Mouse (Mus musculus) liver, embryonic 15.5 days (tissue): Measurements from ENCODE around the gene Bcl9l. TPM values are rescaled to one million over a fixed set of nuclear protein-coding genes. Genes with fewer than 3 reads are reported as not detected.
A peak's percentile ranks its signal among the peaks of the same experiment; 100 is the strongest.

Experiments
- ATAC-seq: fragments of 200-750 bp; cut with Nextera tagmentation; 2 replicates; pipeline ENCODE4 v1.8.0; 2017; ENCODE audit warnings: moderate number of reproducible peaks, mild to moderate bottlenecking, moderate library complexity; ENCODE audit not compliant: insufficient read depth
- H3K27ac ChIP-seq: fragments of 300-500 bp; sonication (generic); replicated peaks from 2 replicates; pipeline ENCODE4 v1.5.1; 2015; ENCODE audit warnings: mild to moderate bottlenecking, inconsistent platforms
- H3K27me3 ChIP-seq: fragments of 300-500 bp; sonication (generic); 2 replicates; pipeline ENCODE4 v1.6.1; 2015; ENCODE audit warnings: mild to moderate bottlenecking, inconsistent platforms
- H3K36me3 ChIP-seq: fragments of 300-500 bp; sonication (generic); replicated peaks from 2 replicates; pipeline ENCODE4 v1.6.1; 2015; ENCODE audit warnings: moderate library complexity, mild to moderate bottlenecking, inconsistent platforms
- H3K4me1 ChIP-seq: fragments of 300-500 bp; sonication (generic); replicated peaks from 2 replicates; pipeline ENCODE4 v1.6.1; 2015; ENCODE audit warnings: inconsistent platforms
- H3K4me2 ChIP-seq: fragments of 300-500 bp; sonication (generic); 2 replicates; pipeline ENCODE4 v1.6.1; 2015; ENCODE audit warnings: moderate library complexity, mild to moderate bottlenecking, inconsistent platforms
- H3K4me3 ChIP-seq: fragments of 300-500 bp; sonication (generic); replicated peaks from 2 replicates; pipeline ENCODE4 v1.5.1; 2015; ENCODE audit warnings: mild to moderate bottlenecking, inconsistent platforms
- H3K9ac ChIP-seq: fragments of 300-500 bp; sonication (generic); 2 replicates; pipeline ENCODE4 v1.6.1; 2015; ENCODE audit warnings: moderate library complexity, mild to moderate bottlenecking, inconsistent platforms
- H3K9me3 ChIP-seq: fragments of 300-500 bp; sonication (generic); replicated peaks from 2 replicates; pipeline ENCODE4 v1.6.1; 2016; ENCODE audit warnings: inconsistent platforms
- WGBS: fragments of 180-500 bp; shearing (Covaris S2); methylation state at CpG from one replicate; pipeline ENCODE4 v1.1.7; 2015; ENCODE audit warnings: mixed read lengths; ENCODE audit not compliant: insufficient replicate concordance; 5-methylcytosine and 5-hydroxymethylcytosine counted together
- polyA plus RNA-seq: library from polyadenylated mRNA; unstranded; fragments of >200 nt; fragmentation: Nextera tagmentation; extraction: Ambion mirVana; gene quantifications from 2 replicates; pipeline ENCODE4 v1.2.1, GENCODE M21; 2015

Gene Bcl9l
- polyA plus RNA-seq, 1 experiment from 2014 or later: 1.9 TPM

GRCm38 (mm10) chr9:44491351-44491750 is 8.7 kb downstream of the Bcl9l start:
- peak overlapping the region; percentile 52; the same call in 1 of the 2 replicates for H3K4me2 ChIP-seq
- H3K27ac ChIP-seq: peak overlapping the region; percentile 79
- no peaks in the 10 kb centered on the region for H3K36me3 ChIP-seq
- H3K27me3 ChIP-seq: peaks cover under 1% of the 10 kb centered on the region; the same call in 1 of the 2 replicates
- peaks cover 73% of the 10 kb centered on the region for H3K4me1 ChIP-seq
- ATAC-seq: no peak
- no peak overlapping the region for H3K9ac ChIP-seq
- no peaks in the 10 kb centered on the region for H3K9me3 ChIP-seq
- H3K4me3 ChIP-seq: no peak overlapping the region
- WGBS: 61% methylated on average over 10 of the region's 10 CpGs

GRCm38 (mm10) chr9:44492631-44493461 is 10.2 kb downstream of the Bcl9l start:
- Histone ChIP-seq H3K4me1 (peaks cover 87% of the 10 kb centered on the region), H3K36me3 (no peaks in the 10 kb centered on the region), H3K4me3 (no peak overlapping the region), H3K27ac (no peak overlapping the region), H3K9ac (no peak overlapping the region), H3K4me2 (no peak overlapping the region), H3K9me3 (no peaks in the 10 kb centered on the region), H3K27me3 (peaks cover 16% of the 10 kb centered on the region)
- 43% methylated on average over 17 of the region's 17 CpGs for WGBS
- no peak for ATAC-seq

GRCm38 (mm10) chr9:44494261-44494862 is 11.7 kb downstream of the Bcl9l start:
- H3K36me3 ChIP-seq: no peaks in the 10 kb centered on the region
- H3K27ac ChIP-seq: no peak overlapping the region
- peaks cover 91% of the 10 kb centered on the region for H3K4me1 ChIP-seq
- H3K27me3 ChIP-seq: peaks cover 31% of the 10 kb centered on the region
- no peak overlapping the region for H3K4me3 ChIP-seq
- no peaks in the 10 kb centered on the region for H3K9me3 ChIP-seq
- no peak overlapping the region for H3K4me2 ChIP-seq
- ATAC-seq: no peak
- WGBS: 30% methylated on average over 11 of the region's 11 CpGs
- no peak overlapping the region for H3K9ac ChIP-seq

DNA sequence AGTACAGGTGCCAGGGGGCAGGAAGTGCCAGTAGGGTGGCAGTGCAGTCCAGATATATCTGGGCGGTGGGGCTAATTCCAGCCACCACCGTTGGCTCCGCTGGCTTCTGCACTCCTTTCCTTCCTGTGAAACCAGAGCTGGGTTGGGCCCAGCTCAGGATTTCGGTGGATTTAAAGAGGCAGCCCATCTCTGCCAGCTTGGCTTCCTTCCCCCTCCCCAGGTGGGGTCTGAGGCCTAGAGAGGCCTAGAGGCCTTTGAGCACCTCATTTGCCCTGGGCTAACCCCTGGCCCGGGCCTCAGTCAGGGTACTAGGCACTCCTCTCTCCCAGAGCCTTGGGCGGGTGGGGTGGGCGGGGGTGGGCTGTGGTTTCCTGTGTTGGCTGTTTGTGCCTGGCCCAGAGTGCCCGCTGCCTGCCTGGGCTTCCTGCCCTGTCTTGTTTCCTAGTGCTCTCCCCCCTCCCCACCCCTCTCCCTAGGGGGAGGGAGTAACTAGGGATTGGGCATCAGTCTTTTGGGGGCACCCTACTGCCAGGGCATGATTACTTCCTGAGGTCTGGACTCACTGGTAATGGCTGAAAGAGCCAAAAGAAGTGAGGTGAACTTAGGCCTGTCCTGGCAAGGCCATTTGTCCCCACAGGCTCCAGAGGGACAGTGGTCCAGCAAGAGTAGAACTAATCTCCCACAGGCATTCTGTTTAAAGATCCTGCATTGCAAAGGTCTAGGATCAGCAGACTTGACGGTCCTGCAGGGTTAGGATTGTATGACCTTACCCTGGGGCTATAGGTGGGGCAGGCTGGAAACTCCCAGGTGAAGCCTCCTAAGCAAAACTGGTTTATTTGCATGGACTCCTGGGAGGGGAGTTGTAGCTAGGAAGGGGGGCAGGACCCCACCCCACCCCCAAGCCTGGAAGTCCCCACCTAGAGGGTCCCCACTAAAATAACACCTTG is 12.5 kb downstream of the Bcl9l start:
- Histone ChIP-seq H3K4me2 (no peak overlapping the region), H3K4me1 (peaks cover 88% of the 10 kb centered on the region), H3K4me3 (no peak overlapping the region), H3K36me3 (no peaks in the 10 kb centered on the region), H3K27me3 (peaks cover 38% of the 10 kb centered on the region), H3K9me3 (no peaks in the 10 kb centered on the region), H3K27ac (no peak overlapping the region), H3K9ac (no peak overlapping the region)
- WGBS: 15% methylated on average over 9 of the region's 9 CpGs
- ATAC-seq: no peak

GRCm38 (mm10) chr9:44495810-44496344 is 13.3 kb downstream of the Bcl9l start:
- H3K4me3 ChIP-seq: no peak overlapping the region
- no peaks in the 10 kb centered on the region for H3K9me3 ChIP-seq
- H3K27ac ChIP-seq: no peak overlapping the region
- no peak for ATAC-seq
- peaks cover 86% of the 10 kb centered on the region for H3K4me1 ChIP-seq
- no peak overlapping the region for H3K4me2 ChIP-seq
- H3K9ac ChIP-seq: no peak overlapping the region
- H3K36me3 ChIP-seq: no peaks in the 10 kb centered on the region
- peaks cover 43% of the 10 kb centered on the region for H3K27me3 ChIP-seq
- 65% methylated on average over 10 of the region's 10 CpGs for WGBS

DNA sequence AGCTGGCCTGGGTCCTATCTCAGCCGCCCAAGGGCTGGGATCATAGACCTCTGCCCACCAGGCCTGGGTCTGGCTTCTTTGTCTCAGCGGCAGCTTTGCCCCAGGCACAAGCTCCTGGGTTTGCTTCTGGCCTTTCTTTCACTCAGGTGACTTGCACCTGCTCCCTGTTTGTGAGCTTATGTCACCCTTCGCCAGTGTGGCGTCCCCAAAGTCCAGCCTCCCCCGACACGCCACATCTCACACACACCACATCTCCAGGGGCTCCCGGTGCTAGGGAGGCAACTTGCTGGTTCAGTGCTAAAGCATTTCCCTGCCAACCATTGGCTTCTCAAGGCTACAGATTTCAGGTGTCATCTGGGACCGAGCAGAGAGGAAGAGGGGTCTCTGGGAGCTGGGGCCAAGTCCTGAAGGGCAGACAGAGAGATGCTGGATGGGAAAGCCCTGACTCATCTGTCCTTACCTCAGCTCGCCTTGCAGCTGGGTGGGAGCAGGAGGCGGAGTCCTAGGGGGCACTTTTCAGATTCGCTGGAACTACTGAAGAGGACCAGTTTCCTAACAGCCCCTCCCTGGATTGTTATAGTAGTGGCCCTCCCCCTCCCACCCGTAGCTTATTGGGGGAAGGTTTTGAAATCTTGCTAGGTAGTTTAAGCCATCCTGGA is 14.3 kb downstream of the Bcl9l start:
- H3K27me3 ChIP-seq: peaks cover 43% of the 10 kb centered on the region
- 45% methylated on average over 12 of the region's 12 CpGs for WGBS
- H3K9me3 ChIP-seq: no peaks in the 10 kb centered on the region
- no peak for ATAC-seq
- H3K4me2 ChIP-seq: no peak overlapping the region
- no peak overlapping the region for H3K9ac ChIP-seq
- no peak overlapping the region for H3K4me3 ChIP-seq
- H3K27ac ChIP-seq: no peak overlapping the region
- no peaks in the 10 kb centered on the region for H3K36me3 ChIP-seq
- peaks cover 82% of the 10 kb centered on the region for H3K4me1 ChIP-seq

DNA sequence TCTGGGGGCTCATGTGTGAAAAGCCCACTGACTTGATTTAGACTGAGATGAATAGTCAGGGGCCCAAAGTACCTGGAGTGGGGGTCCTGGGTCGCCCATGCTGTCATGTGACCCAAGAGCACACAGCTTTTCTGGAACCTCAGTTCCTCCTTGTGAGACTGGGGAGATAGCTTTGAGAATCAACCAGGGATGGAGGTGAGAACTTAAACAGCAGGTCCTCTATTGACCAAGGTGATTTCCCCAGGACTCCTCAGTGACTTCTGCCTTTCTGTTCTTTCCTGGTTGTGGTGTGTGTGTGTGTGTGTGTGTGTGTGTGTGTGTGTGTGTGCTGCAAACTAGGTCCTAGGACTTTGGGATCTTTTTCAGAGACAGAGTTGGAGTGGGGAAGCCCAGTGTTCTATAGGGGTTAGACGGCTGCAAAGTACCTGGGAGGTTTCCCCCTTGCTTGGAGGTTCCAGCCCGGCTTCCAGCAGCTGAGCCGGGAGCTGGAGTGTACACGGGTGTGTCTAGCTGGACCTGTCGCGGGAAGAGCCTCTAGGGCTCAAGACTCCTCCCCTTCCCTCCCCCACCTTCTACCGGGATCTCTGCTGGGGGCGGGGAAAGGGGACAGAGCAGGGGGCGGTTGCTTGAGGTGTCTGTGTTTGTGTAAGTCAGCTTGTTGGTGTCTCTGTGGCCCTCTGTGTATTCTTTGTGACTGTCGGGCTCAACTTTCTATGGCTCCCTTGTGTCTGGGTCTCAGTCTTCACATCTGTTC is 15.2 kb downstream of the Bcl9l start:
- Histone ChIP-seq H3K4me3 (peak overlapping the region; percentile 40), H3K27ac (peak overlapping the region; percentile 45; the same call in 1 of the 2 replicates), H3K27me3 (peaks cover 43% of the 10 kb centered on the region), H3K4me1 (peaks cover 78% of the 10 kb centered on the region), H3K36me3 (no peaks in the 10 kb centered on the region), H3K9me3 (no peaks in the 10 kb centered on the region), H3K4me2 (peak overlapping the region; percentile 67), H3K9ac (0 out of 2 replicates have a peak overlapping the region, but pooled peaks have one; percentile 35)
- under 1% methylated on average over 11 of the region's 11 CpGs for WGBS
- ATAC-seq: peak; percentile 52; the same call in 1 of the 2 replicates

DNA sequence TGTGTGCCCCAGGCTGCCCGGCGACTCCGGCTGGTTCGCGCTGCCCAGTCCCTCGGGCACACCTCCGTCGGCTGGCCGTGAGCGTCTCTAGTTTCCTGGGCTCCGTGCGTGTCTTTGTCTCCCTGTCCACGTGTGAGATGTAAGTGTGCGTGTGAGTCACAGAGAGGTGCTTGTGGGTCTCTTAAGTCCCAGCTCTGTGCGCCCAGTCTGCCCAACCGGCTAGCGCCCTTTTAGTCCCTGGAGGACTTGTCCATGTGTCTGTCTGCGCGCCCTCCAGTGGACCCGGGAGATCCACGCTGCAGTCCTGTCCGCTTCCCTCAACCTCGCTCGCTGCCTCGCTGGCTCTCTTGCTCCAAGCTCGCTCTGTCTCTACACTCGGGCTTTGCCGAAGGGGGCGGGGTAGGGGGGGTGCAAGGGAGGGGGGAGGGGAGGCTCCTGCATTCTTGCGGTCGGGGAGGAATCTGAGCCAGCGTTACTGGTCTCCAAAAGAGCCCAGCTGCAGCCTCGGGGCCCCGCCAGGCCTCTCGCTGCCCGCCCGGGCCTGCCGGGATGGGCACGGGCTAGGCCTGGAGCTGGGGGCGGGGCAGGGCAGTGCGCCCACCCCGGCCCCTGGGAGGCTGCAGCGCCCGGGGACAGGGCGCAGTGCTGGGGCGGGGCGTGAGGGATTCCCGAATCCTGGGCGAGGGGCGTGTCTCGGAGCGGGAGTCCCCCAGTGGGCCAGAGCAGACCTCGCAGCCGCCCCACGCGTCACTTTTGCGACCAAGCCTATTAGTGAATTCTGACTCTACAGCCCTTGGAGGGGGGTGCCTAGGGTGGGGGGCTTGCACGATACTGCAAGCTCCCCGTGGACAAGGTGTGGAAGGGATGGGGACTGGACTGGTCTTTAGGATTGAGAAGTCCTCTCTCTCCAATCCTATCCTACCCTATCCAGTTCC is 16.1 kb downstream of the Bcl9l start:
- Histone ChIP-seq H3K36me3 (no peaks in the 10 kb centered on the region), H3K4me1 (peaks cover 69% of the 10 kb centered on the region), H3K9me3 (no peaks in the 10 kb centered on the region), H3K4me2 (peak overlapping the region; percentile 67), H3K4me3 (peak overlapping the region; percentile 40), H3K27ac (peak overlapping the region; percentile 45), H3K9ac (0 out of 2 replicates have a peak overlapping the region, but pooled peaks have one; percentile 35), H3K27me3 (peaks cover 43% of the 10 kb centered on the region)
- peak; percentile 36 for ATAC-seq
- 1% methylated on average over 59 of the region's 59 CpGs for WGBS
